7 mouse cellular contexts compared by ENCODE assay signal in the genomic region with DNA sequence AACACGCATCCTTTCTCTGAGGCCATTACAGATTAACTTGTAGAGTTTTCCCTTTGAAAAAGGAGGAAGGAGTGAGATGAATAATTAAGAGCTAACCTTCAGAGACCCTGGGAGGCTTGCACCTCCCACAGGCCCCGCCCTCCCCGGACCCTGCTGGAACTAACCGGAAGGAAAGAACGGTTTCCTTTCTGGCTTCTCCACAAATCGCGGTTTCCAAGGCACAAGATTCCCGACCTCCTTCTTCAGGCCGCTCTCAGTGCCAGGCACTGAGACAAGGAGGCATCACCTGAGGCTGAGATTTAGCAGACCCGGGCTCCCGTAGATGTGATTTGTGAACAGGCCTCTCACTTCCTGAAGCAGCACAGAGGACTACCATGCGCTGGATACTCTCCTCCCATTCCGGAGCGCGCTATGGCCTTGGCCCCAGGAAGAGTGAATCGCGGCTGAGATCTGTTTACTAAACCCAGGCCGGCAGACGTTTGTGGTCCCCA.
A peak's percentile ranks its signal among the peaks of the same experiment; 100 is the strongest.
DNase-seq lines count a peak whose midpoint lies in the region; ATAC-seq lines count a peak whose summit lies in the region.

No protein-coding gene starts in this region.

- 0 out of 2 replicates have a peak overlapping the region, but pooled peaks have one; percentile 20 for H3K4me3 ChIP-seq in midbrain, embryonic 14.5 days (replicated peaks; ENCODE audit: low read depth, low read length)

- H3K27ac ChIP-seq in midbrain, embryonic 14.5 days (replicated peaks; ENCODE audit: low read depth, low read length): no peak overlapping the region

- peaks cover 18% of the 10 kb centered on the region; the same call in 1 of the 2 replicates for H3K4me1 ChIP-seq in midbrain, embryonic 14.5 days (ENCODE audit: control insufficient read depth, insufficient read depth, low read length)

- 5% methylated on average over 19 of the region's 19 CpGs for WGBS in midbrain, embryonic 14.5 days

- H3K4me2 ChIP-seq in midbrain, embryonic 14.5 days (ENCODE audit: low read length): peak overlapping the region; percentile 50

- intact Hi-C loops in heart, postnatal 14 days (cut with DNase I): loop anchor here (10.0 kb wide), 1 partner anchor 434 kb away; the partner anchor contains the start of gene Lpin2

- no peak overlapping the region; the same call in 1 of the 2 replicates for H3K9ac ChIP-seq in midbrain, embryonic 14.5 days (replicated peaks; ENCODE audit: low read length)

- no peak for ATAC-seq in midbrain, embryonic 14.5 days (ENCODE audit: low FRiP score, low TSS enrichment)
- ATAC-seq in monocyte, adult 5-6 weeks (replicated peaks; ENCODE audit: insufficient number of reproducible peaks, low FRiP score, low TSS enrichment, poor library complexity, severe bottlenecking): no peak

- peaks cover 43% of the 10 kb centered on the region for H3K27me3 ChIP-seq in midbrain, embryonic 14.5 days (ENCODE audit: control insufficient read depth, insufficient read depth, low read length)

- peak; percentile 57 to 62 for DNase-seq in adrenal gland, adult 18-20 months (ENCODE audit: low spot score in 2 of 2)
- peak; percentile 80 for DNase-seq in embryo, embryonic 10.5 days (ENCODE audit: low spot score)
- peak; percentile 51 to 63 for DNase-seq in heart, postnatal 14 days
- DNase-seq in kidney, postnatal 4 days: peak; percentile 85 to 91
- DNase-seq in midbrain, embryonic 14.5 days: peak; percentile 57
- DNase-seq in cerebellum, postnatal 25 days: no peak

- H3K36me3 ChIP-seq in midbrain, embryonic 14.5 days (ENCODE audit: control insufficient read depth, insufficient read depth, low read length): no peaks in the 10 kb centered on the region

- no peaks in the 10 kb centered on the region for H3K9me3 ChIP-seq in midbrain, embryonic 14.5 days (ENCODE audit: control insufficient read depth, low read length)

Comparison
In these comparisons a context has a peak if more than half of its experiments do, and no peak if none do; other contexts are left out.
1. DNase-seq: peak in adrenal gland, adult 18-20 months (2 of 2), embryo, embryonic 10.5 days (single experiment), heart, postnatal 14 days (2 of 2), kidney, postnatal 4 days (2 of 2) and midbrain, embryonic 14.5 days (single experiment); none in cerebellum, postnatal 25 days (0 of 2).